Mouse (Mus musculus) adrenal gland, postnatal 36 days (tissue): ENCODE data around the gene Ric8b. TPM values are rescaled to one million over a fixed set of nuclear protein-coding genes. Genes with fewer than 3 reads are reported as not detected.

Experiments used
- DNase-seq, 2 experiments: peaks; one replicate each; pipeline ENCODE4 v3.0.0; 2021; ENCODE audit warnings: mixed read lengths in 1 of 2
- total RNA-seq, 2 experiments: library from RNA; stranded (reverse); gene quantifications; 2 replicates each; pipeline ENCODE4 v1.2.3; 2021

Ric8b gene
- total RNA-seq, 2 experiments from 2014 or later, result 29.2 to 38.7 TPM

GRCm38 (mm10) chr10:85006573-85007310 is 89.3 kb downstream of the Ric8b start:
- no peak for DNase-seq

GRCm38 (mm10) chr10:85007861-85008840 is 90.7 kb downstream of the Ric8b start:
- no peak for DNase-seq

GRCm38 (mm10) chr10:85011066-85011465 is 93.7 kb downstream of the Ric8b start:
- peak; percentile 8 to 20 for DNase-seq

GRCm38 (mm10) chr10:85013464-85013863 is 96.0 kb downstream of the Ric8b start:
- peak; percentile 15 to 53 for DNase-seq

- no peak for DNase-seq
Measured at GRCm38 (mm10) chr10:85013924-85014428, 96.6 kb downstream of the Ric8b start.

DNA sequence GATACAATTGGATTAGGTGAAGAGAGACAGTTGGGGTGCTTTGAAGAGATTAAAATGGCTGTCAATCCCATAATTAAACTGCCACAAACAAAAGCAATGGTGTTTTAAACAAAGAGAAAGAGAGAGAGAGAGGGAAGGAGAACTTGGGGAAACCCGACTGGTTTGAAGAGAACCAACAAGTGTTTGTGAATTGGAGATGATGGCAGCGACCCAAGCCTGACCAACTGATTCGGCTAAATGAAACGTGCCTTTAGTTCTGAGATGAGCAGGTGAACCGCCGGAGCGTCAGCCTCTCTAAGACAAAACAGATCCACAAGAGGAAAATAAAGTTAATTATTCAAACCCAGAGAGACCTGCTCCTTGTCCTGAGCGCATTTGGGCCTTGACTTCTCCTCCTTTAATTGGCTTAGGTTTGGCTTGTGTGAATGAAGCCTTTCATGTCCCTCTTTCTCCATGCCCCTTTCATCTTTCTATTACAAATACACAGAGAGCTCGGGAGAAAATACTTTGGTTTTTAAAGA is 97.1 kb downstream of the Ric8b start:
- DNase-seq, result no peak

DNA sequence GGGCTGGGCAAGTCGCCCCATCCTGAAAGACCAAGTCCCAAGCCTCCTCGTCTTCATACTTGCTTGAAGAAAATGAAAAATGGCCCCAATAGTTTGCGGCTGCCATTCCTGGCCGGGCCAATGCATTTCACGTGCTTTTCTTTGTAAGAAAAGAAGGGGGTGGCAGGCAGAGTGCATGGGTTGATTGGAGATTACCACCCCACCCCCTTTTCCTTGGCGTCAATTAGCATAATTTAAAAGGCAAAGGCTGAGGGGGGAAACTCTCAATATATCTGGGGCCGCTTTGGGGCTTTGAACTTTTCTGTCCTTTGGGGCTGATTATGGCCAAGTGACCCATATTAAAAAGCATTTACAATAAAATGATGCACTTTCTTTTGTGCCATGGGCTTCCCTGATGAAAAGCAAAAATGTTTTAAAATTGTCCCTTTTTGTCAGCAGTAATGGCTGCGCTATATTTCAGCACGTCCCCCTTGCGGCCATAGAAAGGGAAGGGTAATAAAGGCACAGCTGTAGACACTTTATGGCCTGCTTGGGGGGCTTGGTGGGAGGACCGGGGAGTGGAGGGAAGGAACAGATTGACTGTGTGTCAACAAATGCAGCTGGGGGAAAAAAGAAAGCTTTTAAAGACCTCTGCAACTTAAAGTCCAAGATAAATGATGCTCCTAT is 105.4 kb downstream of the Ric8b start:
- no peak for DNase-seq

GRCm38 (mm10) chr10:85023313-85023666 is 105.9 kb downstream of the Ric8b start:
- no peak for DNase-seq

DNA sequence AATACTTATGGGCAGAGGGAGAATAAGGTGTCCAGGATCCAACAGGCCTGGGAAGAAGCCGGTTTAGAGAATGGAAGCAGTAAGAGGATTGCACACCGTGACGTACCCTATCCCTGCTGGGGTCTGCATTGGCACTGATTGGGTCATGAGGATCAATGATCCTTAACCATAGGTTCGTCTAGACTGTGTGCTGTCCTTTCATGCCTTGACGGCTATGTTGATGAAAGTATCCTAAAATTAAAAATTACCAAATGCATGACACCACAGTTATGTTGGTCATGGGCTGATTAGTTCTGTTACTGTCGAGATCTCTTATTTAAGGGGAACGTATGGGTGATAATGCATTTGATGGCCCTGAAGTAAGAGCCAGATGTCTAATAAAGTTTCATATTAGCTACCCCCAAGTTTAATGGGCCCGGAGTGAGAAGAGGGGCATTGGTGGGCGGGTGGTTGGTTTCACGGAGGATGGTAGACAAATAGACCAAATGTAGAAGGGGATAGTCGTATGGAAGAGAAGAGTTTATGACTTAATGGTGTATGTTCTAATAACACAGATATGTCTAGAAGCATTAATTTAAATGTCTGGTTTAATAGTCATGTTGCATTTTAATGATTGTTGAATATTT is 108.5 kb downstream of the Ric8b start:
- DNase-seq, result no peak

- DNase-seq, result no peak
Measured at GRCm38 (mm10) chr10:85027619-85028175, 110.3 kb downstream of the Ric8b start.

- DNase-seq, result no peak
Measured at GRCm38 (mm10) chr10:85035131-85035725, 117.8 kb downstream of the Ric8b start.

- no peak for DNase-seq
Measured at GRCm38 (mm10) chr10:85038147-85038546, 120.7 kb downstream of the Ric8b start.

DNA sequence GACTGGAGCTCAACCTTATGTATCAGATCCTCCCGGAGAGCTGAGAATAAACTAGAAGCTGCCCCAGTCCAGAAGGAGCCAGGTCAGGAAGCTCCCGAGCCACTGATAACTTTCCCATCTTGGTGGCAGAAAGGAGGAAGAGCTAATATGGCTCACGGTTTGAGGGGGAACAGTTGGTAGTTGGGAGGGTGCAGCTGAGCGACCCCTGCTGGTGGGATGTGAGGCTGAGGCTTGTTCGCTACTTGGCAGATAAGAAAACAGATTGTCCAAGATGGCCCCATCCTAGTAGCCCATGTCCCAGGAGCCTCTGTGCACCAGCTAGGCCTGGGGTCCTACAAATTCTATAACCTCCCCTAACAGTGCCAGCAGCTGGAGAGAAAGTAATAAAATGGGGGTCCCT is 121.4 kb downstream of the Ric8b start:
- DNase-seq, result no peak

GRCm38 (mm10) chr10:85044191-85044711 is 126.8 kb downstream of the Ric8b start:
- peak in 1 of 2 experiments; percentile 18 for DNase-seq

- peak; percentile 57 to 65 for DNase-seq
Measured at GRCm38 (mm10) chr10:85044732-85045720, 127.6 kb downstream of the Ric8b start.

DNA sequence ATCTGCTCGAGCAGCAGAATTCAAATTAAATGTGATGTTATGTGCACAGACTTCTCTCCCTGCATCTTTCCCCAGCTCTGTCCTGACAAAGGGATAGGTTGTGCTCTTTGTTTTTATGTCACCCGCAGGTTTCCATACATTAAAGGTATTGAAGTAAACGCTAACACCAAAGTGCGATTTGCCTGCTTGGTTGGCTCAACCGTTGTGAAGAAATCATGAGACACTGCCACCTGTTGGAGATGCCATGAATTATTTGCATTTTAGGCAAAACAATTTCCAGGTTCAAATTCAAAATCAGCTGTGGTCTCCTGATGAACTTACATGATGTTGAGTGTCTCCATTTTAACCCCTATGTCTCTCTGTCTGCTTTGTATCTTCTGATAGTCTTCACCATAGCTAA is 129.2 kb downstream of the Ric8b start:
- DNase-seq, result peak in 1 of 2 experiments; percentile 29

- DNase-seq, result no peak
Measured at GRCm38 (mm10) chr10:85048008-85048407, 130.6 kb downstream of the Ric8b start.

DNA sequence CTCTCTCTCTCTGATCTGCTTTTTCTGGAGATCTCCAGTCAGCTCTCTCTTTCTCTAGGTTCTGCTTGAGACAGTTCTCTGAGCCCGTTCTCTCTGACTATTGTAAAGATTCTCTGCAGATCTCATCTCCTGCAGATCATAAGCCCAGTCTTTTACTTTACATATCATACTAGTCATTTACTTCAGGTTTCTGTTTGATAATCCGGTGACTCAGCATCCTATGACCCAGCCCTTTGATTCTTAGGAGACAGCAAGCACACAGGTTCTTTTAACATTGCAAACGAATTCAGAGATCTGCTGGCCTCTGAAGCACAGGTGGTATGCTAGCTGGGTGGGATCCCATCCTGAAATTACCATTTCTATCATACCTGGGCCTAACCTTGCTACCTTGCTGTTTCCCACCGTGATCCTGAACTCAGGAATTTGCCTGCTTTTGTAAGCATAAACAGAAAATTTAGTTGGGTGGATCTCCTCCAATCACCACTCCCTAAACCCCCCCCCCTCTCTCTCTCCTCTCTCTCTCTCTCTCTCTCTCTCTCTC is 133.3 kb downstream of the Ric8b start:
- DNase-seq, result no peak

DNA sequence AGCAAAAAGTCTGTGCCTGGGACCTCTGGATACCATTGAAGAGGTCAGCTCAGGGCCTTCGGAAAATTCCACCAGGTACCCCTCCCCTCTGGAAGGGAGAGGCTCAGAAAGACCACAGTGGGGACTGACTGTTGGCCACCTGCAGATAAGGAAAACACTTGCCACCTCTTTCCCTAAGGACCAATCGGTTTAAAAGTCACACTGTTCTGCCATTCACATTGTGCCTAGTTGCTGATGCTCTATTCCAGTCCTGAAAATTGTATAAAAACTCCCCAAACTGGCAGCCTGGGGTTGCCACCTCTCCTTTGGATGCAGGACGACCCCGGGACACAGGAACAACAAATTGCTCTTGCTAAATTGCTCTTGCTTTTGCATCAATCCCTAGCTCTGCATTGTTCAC is 135.0 kb downstream of the Ric8b start:
- DNase-seq, result no peak
